Mouse (Mus musculus) left cerebral cortex, adult 18-20 months (tissue): Measurements from ENCODE around the gene Ppip5k2. TPM values are rescaled to one million over a fixed set of nuclear protein-coding genes. Genes with fewer than 3 reads are reported as not detected.

Experiments
- DNase-seq, 2 experiments: peaks; one replicate each; pipeline ENCODE4 v3.0.0; 2021 to 2022; ENCODE audit warnings: low spot score in 2 of 2, mixed read lengths in 1 of 2
- total RNA-seq, 2 experiments: library from RNA; stranded (reverse); gene quantifications; 2 replicates each; pipeline ENCODE4 v1.2.3; 2021

Ppip5k2 gene
- total RNA-seq, 2 experiments from 2014 or later, result 24.8 to 29.2 TPM

DNA sequence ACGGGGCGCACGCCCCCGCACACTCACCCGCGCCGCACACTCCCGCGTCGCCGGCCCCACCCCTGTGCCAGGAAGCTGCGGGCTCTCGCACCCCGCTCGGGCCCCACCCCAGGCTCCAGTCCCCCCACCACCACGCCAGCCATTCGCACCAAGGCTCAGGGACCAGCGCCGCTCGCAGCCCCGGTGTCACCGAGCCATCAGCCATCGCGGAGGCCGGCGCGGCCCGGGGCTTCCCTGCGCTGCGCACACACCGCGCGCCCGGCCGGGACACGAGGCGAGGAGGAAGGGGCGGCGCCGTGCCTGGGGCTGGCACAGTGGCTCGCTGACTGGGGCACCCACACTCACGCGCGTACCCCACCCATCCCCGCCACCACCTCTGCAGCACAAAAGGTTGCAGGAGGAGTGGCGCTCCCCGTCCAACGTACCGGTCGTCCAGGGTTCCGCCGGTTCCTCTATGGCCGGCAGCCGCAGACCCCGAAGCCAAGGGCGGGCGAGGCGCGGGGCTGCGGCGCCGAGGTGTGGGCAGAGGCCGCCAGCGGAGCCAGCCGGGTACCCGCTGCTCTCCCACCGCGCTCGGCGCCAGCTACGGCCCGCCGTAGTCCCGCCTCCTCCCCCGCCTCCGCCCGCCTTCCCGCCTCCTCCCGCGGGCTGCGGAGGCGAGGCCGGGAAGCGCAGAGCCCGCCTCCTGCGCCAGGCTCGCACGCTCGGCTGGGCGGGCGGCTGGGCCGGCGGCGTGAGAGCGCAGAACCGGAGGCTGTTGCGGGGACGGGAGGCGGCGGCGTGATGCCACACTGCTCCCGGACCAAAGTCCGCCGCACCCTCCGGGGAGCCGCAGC is 108.6 kb downstream of the Ppip5k2 start, which contains the start of gene D1Ertd622e:
TSS of gene D1Ertd622e (minus strand) at position 669 of the 836 bp plus-strand sequence.
- peak; percentile 70 to 86 for DNase-seq

DNA sequence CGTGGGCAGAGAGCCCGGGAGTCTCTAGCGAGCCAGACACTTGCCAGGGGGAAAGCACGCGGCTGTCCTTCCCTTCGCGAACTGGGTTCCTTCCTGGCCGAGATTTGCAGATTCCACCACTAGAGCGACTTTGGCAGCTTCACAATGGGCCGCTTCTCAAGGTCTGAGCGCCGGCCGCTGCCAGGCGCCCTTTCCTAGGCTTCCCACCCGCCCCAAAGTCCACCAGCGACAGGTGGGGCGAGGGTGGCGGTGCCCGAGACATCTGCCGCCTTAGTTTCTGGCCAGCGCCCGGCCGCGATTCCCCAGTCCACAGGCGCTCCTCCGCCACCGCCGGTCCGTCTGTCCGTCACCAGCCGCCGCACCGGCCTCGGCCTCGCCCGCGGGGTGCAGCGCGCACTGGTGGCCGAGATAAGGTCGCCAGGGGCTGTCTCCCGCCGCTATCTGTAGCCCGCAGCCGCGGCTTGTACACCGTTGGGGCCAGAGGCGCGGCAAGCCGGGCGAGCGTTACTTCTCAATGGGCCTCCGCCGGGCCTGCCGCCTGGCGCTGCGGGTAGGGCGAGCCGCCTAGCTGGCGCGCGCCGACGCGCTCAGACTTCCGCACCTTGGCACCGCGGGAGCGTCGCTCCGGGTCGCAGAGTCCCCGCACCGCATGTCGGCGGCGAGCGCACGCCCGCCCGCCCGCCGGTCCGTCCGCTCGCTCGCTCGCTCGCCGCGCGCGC is 109.4 kb downstream of the Ppip5k2 start:
- peak; percentile 69 to 79 for DNase-seq

GRCm38 (mm10) chr1:97659405-97659804 is 110.8 kb downstream of the Ppip5k2 start:
- DNase-seq, result no peak

DNA sequence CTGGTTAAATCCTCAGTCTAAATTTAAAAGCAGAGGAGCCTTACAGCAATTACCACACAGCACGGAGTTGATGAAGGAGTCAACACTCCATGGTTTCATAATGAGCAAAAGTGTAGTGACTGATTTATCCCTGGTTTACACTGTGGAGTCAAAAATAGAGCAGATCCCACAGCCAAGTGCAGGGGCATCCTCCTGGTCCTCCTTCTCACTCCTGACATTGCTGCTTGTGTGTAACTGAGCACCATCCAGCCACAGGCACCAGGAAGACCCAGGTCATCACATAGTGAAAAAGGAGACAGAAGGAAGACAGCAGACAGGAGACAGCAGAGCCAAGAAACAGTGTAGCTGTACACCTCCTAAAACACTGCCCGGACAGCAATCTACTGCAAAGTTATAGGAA is 112.4 kb downstream of the Ppip5k2 start:
- no peak for DNase-seq

GRCm38 (mm10) chr1:97657201-97657600 is 113.0 kb downstream of the Ppip5k2 start:
- no peak for DNase-seq

Other genes with a start within 250 kb of the Ppip5k2 start
- 10 to 100 TPM; 68.4 to 81.3 TPM for gene D1Ertd622e, start 108.3 kb downstream of the Ppip5k2 start, total RNA-seq
- 10 to 100 TPM in 1 of 2 experiments, 1 to 10 TPM in 1; 8.4 to 12.3 TPM for gene Gin1, start 239 bp downstream of the Ppip5k2 start, total RNA-seq